Mouse (Mus musculus) liver (tissue): ENCODE data around the gene Camk1d.
A peak's percentile ranks its signal among the peaks of the same experiment; 100 is the strongest.

Experiments
- DNase-seq: peaks from one replicate; pipeline ENCODE4 v3.0.0-alpha.2; 2020; ENCODE audit warnings: mixed read lengths

Gene Camk1d

DNA sequence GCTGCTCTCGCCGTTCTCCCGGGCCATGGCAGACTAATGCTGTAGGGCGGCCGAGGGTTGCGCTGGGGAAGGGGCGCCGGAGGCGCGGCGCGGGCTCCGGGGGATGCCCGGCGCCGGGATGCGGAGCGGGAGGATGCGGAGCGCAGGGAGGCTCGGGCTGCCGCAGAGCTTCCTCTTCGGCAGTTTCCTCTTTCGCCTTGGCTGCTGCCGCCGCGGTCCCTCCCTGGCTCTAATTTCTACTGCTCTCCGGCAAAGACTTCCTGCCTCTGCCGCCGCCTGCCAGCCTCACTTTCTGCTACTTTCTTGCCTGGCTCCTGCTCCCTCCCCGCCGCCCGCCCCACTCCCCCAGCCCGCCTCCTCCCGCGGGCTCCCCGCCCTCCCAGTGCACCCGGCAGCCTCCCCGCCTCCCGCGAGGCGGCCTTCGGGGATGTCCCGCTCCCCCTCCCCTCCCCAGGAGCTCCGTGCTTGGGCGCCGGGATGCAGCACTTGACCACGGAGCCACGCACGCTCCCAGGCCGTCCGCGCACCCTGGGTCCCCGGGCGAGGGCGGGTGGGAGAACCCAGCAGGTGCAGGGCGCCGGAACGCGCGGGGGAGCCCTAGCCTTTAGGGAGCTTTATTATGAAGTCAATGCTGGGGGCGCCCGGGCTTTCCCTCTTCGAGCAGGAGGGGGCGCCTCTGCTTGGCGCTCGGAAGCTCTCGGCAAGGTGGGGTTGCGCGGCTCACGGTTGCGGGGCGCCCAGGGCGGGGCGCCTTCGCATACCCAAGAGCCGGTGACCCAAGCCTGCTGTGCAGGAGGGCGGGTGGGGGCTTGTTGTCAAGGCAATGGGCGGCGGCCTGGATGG lies at the start of gene Camk1d:
Gene Camk1d (minus strand): TSS at position 305 of the 843 bp plus-strand sequence.
- DNase-seq = peak; percentile 75

DNA sequence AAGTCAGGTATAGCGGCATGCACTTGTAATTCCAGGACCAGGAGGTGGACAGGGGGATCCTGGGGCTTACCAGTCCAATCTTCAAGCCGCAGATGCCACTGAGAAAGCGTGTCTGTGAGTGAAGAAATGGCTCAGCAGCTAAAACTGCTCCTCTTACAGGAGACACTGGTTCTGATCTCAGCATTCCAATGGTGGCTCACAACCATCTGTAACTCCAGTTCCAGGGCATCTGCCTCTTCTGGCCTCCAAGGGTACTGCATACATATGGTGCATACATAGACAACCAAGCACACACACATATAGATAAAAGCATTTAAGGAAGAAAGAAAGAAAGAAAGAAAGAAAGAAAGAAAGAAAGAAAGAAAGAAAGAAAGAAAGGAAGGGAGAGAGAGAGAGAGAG lies 47.7 kb upstream of the Camk1d start:
- DNase-seq = no peak

DNA sequence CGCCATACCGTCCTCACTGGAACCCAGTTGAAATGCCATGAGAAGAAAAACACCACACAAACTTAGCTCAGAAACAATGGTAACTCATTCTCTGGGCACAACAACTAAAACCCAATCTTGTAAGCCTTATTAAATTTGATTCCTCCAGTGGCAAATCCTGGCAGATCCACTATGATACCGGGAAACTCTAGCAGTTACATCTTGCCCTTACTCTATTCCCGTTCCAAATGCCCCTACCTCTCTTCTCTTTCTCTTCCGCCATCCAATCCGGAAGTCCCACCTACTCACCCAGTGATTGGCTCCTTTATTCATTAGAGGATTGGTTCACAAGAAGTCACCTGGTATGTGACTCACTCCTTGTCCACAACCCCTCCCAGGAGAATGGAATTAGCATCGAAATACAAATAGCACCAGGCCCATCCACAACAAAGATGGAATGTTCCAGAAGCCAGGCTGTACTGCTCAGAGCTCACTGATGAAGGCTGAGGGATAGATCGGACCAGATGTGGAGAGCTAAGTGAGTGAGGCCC lies 46.2 kb upstream of the Camk1d start:
- DNase-seq = no peak

DNA sequence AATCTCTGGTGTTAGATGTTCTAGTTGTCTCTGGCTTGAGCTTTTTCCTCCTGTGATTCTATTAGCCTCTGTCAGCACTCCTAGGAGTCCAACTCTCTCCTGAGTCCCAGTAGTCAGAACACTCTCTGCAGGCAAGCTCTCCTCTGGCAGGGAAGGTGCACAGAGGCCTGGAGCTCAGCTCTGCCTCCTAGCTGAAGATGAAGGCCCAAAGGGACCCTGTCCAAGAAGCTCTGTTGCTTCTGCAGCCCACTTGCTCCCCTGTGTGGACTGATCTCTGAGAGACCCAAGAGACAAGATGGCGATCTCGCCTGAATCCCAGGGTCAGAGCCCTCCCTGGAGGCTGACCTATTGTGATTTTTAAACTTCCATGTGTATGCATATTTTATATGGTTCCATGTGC lies 44.3 kb upstream of the Camk1d start:
- no peak for DNase-seq

DNA sequence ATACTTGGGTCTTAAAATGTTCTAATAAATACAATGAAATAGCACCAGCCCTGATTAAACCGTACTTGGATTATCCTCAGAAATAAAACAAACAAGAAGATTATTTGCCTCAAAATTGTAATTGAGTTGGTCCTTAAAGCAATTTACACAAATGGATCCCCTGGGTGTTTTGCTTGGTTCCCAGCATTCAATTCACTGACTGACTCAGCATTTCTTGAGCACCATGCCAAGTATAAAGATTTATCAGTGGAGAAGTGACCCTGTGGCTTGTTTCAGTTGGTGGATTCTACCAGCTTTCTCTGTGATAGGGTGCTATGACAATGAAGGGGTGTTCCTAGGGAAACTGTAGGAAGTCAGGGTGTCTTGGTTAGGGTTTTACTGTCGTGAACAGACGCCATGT lies 36.6 kb upstream of the Camk1d start:
- no peak for DNase-seq

DNA sequence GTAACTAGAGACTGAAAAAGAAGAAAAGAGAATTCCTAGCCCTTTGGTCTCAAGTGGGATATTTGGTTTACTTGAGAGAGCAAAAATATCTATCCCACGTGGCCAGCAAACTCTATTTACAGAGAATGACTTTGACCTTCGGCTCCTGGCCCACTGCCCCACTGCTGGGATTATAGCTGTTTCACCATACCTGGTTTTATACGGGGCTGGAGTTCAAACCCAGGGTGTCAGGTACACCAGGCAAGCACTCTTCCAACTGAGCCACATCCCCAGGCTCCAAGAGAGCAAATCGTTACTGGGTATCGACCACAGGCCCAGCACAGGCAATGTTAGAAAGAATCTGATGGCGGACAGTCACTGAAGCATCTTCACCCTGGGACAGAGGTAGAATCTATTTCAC lies 34.9 kb upstream of the Camk1d start:
- no peak for DNase-seq

DNA sequence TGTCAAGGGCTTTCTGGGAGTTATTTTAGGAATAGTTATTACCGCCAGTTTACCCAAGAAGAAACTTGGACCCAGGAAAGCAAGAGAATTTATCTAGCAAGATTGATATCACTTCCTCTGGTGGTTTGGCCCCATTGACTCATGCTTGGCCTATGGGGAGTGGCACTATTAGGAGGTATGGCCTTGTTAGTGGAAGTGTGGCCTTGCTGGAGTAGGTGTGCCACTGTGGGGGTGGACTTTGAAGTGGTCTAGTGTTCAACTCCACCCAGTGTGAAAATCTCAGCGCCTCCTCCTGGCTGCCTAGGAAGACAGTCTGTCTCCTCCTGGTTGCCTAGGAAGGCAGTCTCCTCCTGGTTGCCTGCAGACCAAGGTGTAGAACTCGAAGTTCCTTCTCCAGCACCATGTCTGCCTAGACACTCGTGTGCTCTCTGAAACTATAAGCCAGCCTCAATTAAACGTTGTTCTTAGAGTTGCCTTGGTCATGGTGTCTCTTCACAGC lies 33.3 kb upstream of the Camk1d start:
- DNase-seq = no peak

DNA sequence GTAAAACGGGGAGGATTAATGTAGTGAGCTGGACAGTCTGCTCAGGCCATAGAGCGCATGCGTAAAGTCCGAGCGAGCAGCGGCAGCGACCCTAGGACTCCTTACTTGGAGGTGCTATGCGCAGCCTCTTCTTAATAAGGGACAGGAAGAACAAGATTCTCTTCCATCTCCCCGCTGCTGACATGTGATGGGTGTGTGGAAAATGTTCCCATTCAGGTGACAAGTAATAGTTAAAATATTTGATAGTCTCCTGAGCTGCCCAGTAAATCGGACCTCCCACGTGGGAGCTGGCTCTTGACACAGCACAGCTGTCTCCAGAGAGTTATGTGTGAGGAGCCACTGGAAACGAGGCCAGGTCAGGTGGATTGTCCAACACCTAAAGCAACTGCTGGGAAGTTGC lies 32.2 kb upstream of the Camk1d start:
- DNase-seq = no peak

DNA sequence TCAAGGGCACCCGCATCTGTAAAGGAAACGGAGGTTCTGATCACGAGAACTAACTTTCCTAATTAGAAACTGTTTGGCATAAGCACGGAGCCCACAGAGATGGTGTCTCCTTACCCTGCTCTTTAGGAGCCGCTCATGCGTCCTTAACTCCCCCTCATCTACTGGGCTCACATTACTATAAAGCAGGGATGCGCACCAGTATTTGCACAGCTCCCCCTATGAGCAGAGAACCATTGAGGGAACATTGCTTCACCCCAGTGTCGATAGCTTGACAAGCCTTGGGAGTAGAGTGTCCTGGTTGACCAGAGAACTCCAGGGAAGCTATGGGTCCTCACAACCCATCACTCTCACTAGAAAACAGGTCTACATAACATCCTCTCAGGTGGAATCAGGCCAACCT lies 29.6 kb upstream of the Camk1d start:
- DNase-seq = no peak

DNA sequence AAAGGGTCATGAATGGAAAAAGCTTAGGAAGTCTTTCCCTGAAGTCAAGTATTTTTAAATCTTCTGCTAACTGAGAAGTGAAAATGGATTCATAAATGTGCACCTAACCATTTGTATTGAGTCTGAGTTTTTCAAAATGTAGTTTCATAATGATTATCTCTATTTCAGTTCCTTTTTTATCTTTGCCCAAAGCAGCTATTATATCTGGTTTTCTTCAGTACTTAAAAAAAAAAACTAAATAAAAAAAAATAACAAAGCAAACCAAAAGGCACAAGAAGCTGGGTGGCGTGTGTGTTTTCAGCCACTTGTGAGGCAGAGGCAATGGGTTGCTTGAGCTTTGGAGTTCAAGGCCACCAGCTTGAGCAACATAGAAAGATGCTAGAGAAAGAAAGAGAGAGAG lies 26.6 kb upstream of the Camk1d start:
- no peak for DNase-seq

DNA sequence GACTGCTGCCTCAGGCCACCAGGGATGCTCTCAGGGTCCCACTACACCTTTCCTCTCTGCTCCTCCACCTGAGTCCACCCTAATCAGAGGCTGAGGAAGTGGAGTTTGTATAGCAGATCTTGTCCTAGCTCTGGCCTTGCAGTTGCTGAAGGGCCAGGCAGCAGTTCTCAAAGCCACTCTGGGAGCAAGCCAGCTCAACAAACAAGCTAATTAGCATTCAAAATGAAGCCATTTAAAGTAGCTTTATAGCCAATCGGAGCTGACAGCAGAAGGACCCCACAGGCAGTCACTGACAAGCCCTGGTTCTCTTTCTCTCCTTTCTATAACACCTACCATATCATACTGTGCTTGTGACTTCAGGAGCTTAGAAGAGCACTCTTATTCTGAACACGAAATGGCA lies 21.6 kb upstream of the Camk1d start:
- no peak for DNase-seq

DNA sequence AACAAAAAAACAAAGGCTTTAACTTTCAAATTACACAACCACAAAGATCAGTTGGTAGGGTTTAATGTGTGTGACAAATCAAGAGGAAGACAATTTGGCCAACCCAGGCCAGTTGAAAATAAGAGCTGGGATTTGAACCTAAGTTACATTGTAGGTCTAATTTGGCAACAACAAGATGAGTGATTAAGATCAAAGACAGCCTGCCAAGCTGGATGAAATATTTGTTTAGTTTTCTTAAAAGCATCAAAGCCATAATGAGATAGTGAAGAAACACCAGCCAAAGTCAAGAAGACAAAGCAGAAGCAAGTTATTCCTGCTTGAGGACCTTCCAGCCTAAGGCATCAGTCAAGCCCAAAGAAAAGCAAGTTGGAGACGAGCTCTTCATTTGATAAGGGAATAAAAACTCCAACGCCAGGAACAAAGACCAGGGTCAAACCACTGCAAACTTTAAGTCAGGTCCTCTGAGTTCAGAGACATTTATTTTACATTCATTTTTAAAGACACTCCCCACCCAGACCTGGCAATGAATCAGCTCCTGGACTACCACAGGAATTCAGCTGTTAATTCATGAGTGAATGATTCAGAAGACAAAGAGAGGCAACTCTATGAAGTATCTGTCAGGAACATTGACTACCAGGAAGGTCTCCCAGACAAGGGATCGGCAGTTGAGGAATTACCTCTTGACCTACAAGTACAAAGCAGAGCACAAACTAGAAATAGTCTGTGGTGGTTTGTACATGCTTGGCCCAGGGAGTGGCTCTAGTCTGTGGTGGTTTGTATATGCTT lies 19.2 kb upstream of the Camk1d start:
- DNase-seq = no peak

DNA sequence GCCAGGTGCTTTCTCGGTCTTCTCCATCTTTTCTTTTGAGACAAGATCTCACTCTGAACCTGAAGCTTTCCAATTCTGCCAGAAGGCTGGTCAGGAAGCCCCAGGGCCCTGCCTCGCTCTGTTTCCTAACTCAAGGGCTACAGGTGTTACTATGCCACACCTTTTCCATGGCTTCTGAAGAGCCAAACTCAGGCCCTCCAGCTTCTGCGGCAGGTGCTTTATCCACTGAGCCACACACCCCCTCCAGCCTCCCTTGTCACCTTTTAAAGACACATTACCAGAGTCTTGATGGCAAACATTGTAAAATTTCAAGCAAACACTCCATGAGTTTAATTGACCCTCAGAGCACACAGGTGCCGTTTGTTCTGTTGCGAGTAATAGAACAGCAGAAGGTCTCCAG lies 17.7 kb upstream of the Camk1d start:
- no peak for DNase-seq

DNA sequence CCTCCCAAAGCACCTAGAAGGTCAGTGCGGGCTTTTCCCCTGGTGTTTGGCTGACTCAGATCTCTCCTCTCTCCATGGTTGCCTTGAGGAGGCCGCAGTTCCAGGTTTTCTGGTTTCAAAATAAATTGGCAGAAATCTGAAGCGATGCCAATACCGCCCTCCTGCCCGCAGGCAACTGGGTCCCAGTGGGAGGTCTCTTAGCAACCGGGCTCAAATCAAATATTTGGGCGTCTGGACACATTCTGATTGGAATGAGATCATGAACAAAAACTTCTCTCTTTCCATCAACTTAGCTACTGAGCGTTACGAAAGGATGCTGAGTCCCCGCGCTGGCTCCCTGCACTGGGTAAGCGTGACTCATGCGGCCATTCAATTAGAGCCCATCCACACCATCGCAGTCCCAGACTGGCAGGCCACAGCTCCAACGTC lies 16.1 kb upstream of the Camk1d start:
- no peak for DNase-seq

DNA sequence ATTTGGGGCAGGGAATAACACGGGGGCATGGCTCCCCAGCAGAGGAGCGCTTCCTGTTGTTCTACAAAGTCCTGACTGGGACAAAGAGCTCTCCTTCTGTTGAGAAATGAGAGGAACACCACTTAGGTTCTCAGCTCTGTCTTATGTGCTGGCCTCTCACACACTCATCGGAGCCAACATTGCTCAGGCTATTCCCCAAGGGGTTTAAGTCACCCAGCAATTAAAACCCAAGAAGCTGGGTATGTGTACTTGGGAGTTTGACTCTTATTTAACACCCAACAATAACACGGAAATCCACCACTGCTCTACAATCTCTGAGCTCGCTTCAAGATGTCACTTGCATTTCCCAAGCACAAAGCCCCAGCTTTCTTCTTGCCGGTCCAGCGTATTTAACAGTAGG lies 15.6 kb upstream of the Camk1d start:
- DNase-seq = no peak

DNA sequence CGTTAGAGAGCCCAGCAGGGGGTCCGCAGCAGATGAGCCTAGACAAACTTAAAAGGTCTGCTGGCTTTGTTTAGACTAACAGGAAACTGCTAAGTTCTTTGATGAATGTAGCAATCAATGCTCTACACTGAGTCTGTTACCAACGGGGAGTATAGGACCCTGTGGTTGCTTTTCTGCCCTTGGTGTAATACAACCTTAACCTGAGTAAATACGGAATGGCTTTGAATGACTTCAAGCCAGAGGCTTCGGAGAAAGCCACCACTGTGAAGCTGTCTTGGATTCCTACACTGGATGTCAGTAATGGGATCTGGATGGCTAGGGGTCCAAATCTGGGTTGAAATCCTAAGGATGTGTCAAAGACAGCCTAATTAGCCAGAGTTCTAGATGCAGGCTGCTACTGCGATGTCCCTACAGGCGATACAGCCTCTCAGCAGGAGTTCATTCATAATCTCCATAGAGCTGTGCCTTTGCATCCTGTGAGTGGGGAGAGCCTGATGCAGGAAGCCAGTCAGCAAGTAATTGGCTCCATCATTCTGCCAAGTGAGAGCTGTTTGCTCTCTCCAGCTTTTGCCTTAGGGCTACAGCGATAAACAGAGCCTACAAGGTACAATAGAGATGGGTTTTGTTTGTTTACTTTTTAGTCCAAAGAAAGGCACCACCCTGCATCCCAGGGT lies 10.8 kb upstream of the Camk1d start:
- no peak for DNase-seq

DNA sequence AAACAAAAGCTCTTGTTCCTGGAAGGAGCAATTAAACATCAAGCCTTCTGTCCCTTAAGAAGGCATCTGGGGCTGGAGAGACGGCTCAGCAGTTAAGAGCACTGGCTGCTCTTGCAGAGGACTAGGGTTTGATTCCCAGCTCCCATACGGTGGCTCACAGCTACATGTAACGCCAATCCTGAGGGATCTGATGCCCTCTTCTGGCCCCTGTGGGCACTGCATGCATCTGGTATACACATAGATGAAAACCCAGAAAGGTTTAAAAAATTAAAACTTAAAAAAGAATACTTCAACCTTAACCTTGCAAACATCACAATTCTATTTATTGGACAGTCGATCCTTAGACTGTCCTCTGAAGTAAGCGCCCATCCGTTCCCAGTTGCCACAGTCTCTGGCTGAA lies 3.4 kb upstream of the Camk1d start:
- no peak for DNase-seq

DNA sequence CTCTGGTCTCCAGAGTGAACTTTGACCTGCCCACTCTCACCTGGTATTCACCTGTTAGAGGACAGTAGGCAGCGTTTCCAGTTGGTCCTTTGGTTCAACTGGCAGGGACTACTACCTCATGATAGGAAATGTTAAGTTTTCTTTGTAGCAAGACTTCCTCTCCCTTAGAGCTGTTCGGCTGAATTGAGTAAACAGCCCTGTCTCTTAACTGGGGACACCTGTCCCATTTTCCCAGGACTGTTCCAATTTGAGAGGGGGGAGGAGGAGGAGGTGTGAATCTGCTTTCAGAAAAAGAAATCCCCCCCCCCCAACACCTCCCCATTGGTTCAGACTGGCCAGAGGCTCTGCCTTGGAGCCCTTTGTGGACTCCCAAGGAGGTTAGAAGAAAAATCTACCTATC lies 1.2 kb upstream of the Camk1d start:
- DNase-seq = no peak

DNA sequence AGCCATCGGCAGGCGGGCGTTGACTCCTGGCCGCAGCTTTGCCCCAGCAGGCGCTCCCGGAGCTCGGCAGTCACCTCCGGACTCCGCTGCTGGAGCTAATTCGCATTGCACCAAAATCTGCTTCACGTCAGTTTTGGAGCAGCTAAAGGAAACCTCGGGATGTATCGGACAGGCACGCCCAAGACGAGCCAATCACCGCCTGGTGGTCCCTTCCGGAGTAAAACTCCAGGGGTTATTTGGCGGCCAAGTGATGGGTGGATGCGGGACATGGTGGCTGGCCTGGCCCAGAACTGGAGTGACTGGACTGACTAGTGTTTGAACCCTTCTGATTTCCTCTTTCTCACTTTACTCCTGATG lies 717 bp upstream of the Camk1d start:
- DNase-seq = no peak

DNA sequence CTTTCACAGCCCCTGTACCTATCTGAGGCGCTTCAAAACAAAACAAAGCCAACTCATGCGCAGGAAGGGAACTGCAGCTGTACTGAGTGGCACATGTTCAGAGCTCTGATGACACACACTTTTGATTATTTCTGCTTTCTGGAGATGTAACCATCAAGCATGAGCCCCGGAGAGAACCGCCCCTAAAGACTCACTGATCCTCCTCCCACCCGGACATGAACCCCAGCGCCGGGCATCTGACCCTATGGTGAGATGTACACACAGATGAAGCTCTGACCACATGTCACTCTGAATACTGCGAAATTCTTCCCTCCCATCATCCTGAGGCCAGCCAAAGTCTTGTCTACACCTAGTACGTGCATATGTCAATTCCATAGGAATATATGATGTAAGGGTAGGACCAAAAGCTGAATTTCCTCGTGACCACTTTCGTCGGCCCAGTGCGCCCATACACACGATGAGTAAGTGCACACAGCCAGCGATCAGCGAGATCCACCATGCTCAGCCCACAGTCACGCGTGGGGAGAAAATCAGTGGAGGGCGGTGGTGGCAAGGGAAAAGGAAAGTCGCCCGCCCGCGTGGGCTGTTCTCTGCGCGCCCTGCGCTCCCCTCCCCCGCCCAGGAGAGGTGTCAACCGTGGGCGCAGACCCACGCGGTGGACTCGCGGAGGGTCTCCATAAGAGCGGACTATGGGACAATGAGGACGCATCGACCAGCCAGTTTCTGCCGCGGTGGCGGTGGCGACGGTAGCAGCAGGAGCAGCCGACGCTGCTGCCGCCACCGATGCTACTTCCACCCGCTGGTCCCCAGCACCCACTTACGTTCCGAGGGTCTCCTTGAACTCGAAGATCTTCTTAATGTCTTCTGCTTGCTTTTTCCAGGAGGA lies 747 bp downstream of the Camk1d start:
- peak; percentile 15 for DNase-seq

DNA sequence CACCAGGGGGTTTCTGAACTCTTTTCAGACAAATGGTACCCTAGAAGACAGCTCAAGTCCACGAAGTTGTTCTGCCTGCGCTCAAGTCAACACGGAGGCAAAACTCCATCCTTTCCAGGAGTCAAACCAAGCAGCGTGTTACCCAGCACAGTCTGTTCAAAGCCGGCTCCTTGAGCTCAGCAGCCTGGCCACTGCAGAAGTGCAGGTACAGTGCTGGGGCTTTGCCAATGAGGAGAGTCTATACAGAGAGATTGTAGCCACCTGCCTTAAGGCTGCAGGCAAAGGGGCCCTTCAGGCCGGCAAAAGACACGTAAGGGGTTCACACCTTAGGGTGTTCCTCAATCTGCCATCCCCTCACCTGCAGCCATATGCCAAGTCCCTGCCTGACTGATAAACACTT lies 2.1 kb downstream of the Camk1d start:
- DNase-seq = no peak

DNA sequence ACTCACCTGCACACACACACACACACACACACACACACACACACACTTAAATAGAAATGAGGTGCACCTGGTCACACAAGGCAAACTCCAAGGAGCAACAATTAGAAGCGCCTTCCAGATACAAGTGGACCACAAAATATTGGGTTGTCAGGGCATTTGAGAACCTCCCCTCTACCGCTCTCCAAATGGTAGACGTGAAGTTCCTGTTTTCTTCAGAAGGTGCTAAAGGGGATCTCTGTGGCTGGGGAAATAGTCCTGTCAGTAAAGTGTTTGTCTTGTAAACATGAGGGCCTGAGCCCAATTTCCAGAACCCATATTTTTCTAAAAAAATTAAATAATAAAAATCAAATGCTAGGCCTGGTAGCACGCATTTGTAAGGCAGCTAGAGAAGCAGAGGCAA lies 4.4 kb downstream of the Camk1d start:
- no peak for DNase-seq
